Mouse (Mus musculus): Measurements from ENCODE around the gene Gm7951.
A peak's percentile ranks its signal among the peaks of the same experiment; 100 is the strongest.
"Not testable (repeated sequence)": the region's sequence is repeated elsewhere in the genome, so short reads cannot be mapped to it uniquely, and the experiment has no call there.

Gm7951 gene

GRCm38 (mm10) chr14:42117269-42117668 is at the start of gene Gm7951:
Gene Gm7951 (minus strand): TSS chr14:42117369.
- not testable (repeated sequence) for DNase-seq (ENCODE audit: low spot score)

- not testable (repeated sequence) for DNase-seq (ENCODE audit: low spot score)
Observed at GRCm38 (mm10) chr14:42162522-42162921, 45.4 kb upstream of the Gm7951 start, which contains the start of gene Gm17027. Gene Gm17027 (minus strand): TSS chr14:42162622.

GRCm38 (mm10) chr14:42134571-42134970 is 17.4 kb upstream of the Gm7951 start:
- DNase-seq (ENCODE audit: low spot score) = peak; percentile 10

- peak; percentile 9 for DNase-seq (ENCODE audit: low spot score)
Observed at GRCm38 (mm10) chr14:42133806-42134205, 16.6 kb upstream of the Gm7951 start.

Data from urinary bladder, postnatal 10 days (tissue).